20 mouse cellular contexts compared by ENCODE assay signal in genomic region chr8:110450463-110450862, GRCm38 (mm10).
"Had no signal": no experiment of that assay in that cellular context is flagged by ENCODE, and none has a peak within 500 bp of the region (broad histone marks: within the 10 kb centered on the region; RNA-seq: fewer than 3 reads in every experiment).

No protein-coding gene starts in this region.

- H3K36me3 ChIP-seq: limb, embryonic 12.5 days; limb, embryonic 15.5 days; midbrain, embryonic 12.5 days; neural tube, embryonic 13.5 days; stomach, embryonic 15.5 days had no signal

- H3K9ac ChIP-seq: limb, embryonic 12.5 days; limb, embryonic 15.5 days; liver, embryonic 14.5 days; liver, postnatal 0 days; lung, embryonic 14.5 days; midbrain, embryonic 12.5 days; neural tube, embryonic 13.5 days; stomach, embryonic 15.5 days had no signal

- H3K4me3 ChIP-seq: limb, embryonic 12.5 days; limb, embryonic 15.5 days; midbrain, embryonic 12.5 days; myocyte; neural tube, embryonic 13.5 days; stomach, embryonic 15.5 days had no signal

- H3K9me3 ChIP-seq: limb, embryonic 12.5 days; limb, embryonic 15.5 days; midbrain, embryonic 12.5 days; neural tube, embryonic 13.5 days; stomach, embryonic 15.5 days had no signal

- H3K27ac ChIP-seq: limb, embryonic 12.5 days; limb, embryonic 15.5 days; liver, embryonic 14.5 days; macrophage; midbrain, embryonic 12.5 days; neural tube, embryonic 13.5 days; stomach, embryonic 15.5 days had no signal

- H3K4me1 ChIP-seq: limb, embryonic 12.5 days; limb, embryonic 15.5 days; midbrain, embryonic 12.5 days; neural tube, embryonic 13.5 days; stomach, embryonic 15.5 days had no signal

- DNase-seq: kidney, adult 2 months; kidney, postnatal 10 days; kidney, postnatal 36 days; left cerebral cortex, postnatal 4 days; liver, postnatal 0 days; lung, embryonic 14.5 days; retina, postnatal 1 day; right cerebral cortex, postnatal 25 days; spleen, adult 18-20 months; thymus, postnatal 25 days had no signal

- ATAC-seq: liver, postnatal 0 days; lung, postnatal 0 days had no signal

- H3K4me2 ChIP-seq: limb, embryonic 12.5 days; limb, embryonic 15.5 days; liver, embryonic 11.5 days; lung, embryonic 14.5 days; midbrain, embryonic 12.5 days; neural tube, embryonic 13.5 days; stomach, embryonic 15.5 days had no signal

- H3K27me3 ChIP-seq: limb, embryonic 12.5 days; limb, embryonic 15.5 days; midbrain, embryonic 12.5 days; neural tube, embryonic 13.5 days; stomach, embryonic 15.5 days had no signal
